Mouse (Mus musculus) ZHBTc4 (cell line): ENCODE results near the gene Dnaic2.

Experiments used
- DNase-seq: peaks from one replicate; pipeline ENCODE4 v3.0.0-alpha.2; 2011; ENCODE audit warnings: low read depth, low spot score

The Dnaic2 gene

GRCm38 (mm10) chr11:114797176-114797575, 70.0 kb downstream of the Dnaic2 start:
- no peak for DNase-seq

GRCm38 (mm10) chr11:114797981-114798380, 70.8 kb downstream of the Dnaic2 start:
- DNase-seq = no peak

- DNase-seq = no peak
These were observed 71.4 kb downstream of the Dnaic2 start, which contains the start of gene Gpr142 for GRCm38 (mm10) chr11:114798624-114799023. Gene Gpr142, plus strand, starts transcription at chr11:114798924.

- DNase-seq = peak; percentile 43
These were observed 74.7 kb downstream of the Dnaic2 start for GRCm38 (mm10) chr11:114801906-114802305.

- DNase-seq = no peak
These were observed 75.5 kb downstream of the Dnaic2 start for GRCm38 (mm10) chr11:114802540-114803267.

GRCm38 (mm10) chr11:114803990-114804389, 76.8 kb downstream of the Dnaic2 start:
- DNase-seq = no peak

- DNase-seq = no peak
These were observed 79.8 kb downstream of the Dnaic2 start for GRCm38 (mm10) chr11:114807025-114807424.
